Mouse (Mus musculus) NIH3T3 (cell line): Measurements from ENCODE around the gene Mdm1.
A peak's percentile ranks its signal among the peaks of the same experiment; 100 is the strongest.
"Not testable (repeated sequence)": the region's sequence is repeated elsewhere in the genome, so short reads cannot be mapped to it uniquely, and the experiment has no call there.

ENCODE experiments used
- DNase-seq: peaks from one replicate; pipeline ENCODE4 v3.0.0-alpha.2; 2012; ENCODE audit warnings: low read depth

The Mdm1 gene

DNA sequence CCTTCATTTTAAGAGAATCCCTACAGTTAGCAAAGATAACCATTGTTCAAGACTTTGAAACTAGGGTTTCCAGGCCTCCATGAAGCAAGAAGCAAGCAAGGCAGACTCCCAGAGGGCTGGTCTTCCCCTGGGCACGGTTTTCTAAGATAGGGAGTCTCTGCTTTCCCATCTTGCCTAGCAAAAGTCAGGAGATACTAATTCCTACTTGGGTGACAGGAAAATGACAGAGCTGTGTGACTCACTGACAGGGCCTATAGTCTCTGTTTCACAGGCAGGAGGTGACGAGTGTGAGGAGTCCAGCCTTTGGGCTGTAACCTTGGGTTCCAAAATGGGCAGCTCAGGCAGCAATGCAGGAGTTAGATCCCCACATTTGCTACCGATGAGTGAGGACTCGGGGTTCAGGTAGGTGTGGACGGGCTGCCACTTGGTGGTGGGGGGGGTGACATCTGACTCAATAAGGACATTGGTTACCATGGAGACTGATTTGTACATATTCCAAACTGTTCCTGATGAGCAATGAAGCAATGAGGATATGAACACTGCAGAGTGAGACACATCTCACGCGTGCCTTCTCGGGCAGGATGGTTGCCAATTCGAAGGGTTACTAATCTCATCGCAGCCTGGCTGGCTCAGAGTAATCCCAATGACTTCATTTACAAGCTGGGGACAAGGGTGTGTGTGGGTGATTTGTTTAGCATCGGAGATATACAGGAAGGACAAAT is 19.0 kb upstream of the Mdm1 start:
- peak; percentile 28 for DNase-seq

DNA sequence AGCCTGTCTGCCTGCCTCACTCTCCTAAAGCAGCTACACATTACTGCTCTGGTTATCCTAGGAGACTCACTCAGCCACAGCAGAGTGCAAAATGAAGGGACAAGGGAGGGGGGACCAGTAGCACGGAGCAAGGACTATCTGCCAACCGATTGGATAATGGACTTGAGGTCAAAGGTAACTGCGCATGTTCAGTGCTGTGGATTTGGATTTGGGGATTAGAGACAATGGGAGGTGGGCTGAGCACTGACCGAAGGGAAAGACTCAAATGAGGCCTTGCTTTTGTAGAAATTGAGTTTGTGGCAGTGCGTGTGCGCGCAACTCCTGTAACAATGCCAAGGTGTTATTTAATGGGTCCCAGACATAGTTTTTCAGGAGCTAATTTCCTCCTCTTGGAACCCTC is 16.4 kb upstream of the Mdm1 start:
- no peak for DNase-seq

DNA sequence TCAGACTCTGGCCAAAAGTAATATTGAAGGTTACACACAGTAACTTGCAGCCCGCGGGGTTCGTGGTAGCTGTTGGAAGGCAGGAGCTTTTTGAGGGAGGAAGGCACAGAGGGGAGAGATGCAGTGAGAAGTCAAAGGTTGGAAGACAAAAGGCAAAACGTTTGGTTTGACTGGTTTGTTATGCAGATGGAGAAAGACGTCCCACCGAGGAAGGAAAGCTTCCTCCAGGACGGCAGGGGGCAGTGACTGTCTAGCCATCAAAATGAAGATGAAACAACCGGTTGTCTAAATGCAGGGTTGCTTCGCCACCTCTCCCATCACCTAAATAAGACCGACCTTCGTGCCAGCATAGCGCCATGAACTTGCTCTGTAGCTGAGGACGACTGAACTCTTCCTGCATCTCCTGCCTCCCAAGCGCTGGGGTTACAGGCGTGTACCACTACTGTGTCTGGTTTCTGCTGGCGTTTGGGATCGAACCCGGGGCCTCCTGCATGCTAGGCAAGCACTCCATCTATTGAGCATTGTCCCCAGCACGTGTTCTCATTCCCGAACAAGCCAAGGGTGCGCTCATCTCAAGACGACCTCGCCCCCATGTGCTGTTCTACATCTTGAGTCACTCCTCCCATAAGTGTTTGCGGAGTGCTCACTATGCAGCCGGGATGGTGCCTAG is 15.7 kb upstream of the Mdm1 start:
- DNase-seq: no peak

DNA sequence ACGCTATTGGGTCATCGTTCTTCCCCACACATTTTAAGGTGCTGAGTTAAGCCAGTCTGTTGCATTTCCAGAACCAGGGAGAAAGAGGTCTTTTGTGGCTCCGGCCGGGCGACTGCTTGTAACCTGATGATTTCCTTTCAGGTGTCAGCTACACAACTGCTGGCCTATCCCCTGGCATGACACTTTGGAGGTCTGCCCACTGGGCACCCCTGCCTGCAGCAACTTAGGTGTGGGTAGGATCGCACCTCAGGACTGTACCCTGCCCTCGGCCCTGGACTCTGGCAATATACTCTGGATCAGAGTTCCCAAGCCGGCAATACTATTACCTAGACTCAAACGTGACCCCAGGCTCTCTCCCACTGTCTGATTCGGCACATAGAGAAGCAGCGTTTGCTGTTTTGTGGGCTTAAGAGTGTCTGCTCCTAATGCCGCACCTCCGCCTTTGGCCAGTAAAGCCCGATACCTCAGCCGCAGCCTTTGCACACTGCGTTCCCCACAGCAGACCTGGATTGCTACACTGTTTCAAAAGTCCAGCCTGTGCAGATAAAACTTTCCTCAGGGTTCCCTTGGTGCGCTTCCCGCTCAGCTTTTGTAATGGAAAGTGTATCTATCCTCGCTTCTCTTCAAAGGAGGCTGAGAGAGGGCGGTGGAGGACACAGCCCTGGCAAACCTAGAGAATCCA is 12.5 kb upstream of the Mdm1 start:
- DNase-seq: no peak

DNA sequence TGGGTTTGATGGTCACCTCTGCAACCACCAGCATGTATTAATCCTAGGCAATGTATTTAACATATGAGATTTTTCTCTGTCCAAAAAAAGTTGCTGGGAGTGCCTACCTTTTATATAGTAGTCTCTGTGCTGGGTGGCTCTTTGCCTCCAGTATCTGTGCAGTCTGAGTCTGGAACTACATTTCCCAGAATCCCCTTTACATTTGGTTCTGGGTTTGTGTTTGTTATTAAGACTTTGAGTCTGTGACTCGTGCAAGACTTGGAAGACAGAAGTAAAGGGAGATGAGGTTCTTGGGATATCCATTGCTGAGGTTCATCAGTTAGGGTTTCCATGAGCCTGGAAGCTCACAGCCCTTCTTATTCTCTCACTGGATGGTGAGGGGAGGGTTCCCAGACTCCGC is 11.6 kb upstream of the Mdm1 start:
- peak; percentile 32 for DNase-seq

DNA sequence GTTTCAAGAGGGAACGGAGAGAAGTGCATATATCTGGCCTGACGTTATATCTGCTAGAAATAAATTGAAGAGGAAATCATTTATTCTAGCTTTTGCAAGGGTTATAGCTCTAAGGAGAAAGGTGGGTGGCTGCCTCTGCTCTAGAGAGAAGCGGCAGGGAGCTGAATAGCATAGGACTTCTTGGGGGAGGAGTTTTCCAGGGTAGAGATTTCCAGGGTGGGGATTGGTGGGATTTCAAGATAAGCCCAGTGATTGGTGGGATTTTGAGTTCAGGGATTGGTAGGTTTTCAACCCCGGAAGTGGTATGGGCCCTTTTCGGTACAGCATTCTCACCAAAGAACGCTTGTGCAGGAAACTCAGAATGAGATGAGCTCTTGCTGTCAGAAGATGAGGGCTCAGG is 8.6 kb upstream of the Mdm1 start:
- DNase-seq: no peak

DNA sequence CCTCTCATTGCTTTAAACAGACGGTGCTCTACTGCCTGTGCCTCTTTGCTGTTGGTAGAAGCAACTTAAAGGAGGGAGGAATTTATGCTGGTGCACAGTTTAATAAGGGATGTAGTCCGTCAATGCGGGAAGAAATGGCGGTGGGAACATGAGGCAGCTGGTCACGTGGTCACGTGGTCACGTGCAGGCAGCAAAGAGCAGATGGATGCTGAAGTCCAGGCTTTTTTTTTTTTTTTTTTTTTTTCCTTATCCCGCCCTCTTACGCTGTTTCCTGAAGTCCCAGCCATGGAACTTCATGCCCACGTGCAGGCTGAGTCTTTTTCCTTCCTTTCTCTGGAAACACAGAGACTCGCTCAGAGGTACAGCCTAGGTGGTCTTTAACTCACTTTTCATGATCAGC is 3.1 kb upstream of the Mdm1 start:
- DNase-seq: no peak

DNA sequence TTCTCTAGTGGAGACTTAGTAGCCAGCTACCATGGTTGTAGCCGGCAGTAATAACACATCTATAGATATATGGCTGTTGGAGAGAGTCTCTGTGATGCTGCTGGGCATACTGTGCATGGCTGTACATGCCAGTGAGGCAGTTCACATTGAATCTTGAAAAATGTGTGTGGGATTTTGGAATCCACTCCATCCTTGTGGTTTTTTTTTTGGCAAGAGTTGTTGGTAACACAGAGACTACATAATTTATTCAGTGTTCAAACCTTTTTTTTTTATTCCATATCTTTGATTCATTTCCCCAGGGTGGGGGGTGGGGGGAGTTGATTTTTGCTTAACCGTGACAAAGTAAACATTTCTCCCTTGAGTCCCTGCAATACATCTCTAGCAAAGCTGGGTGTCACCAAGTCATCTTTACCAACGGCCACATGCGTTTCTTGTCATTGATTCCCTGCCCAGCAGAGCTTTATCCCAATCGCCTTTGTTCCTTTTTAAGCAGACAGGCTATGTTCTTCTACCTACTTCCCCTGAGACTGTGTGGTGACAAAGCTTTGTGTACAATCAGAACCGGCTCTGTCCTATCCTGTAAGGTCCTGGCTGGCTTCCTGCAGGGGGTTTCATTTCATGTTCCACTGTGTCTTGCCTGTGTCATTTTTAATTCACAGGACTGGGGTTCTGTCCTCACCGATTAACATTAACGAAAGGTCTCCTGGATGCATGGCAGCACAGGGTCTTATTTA is 1.6 kb upstream of the Mdm1 start:
- DNase-seq: peak; percentile 64

- no peak for DNase-seq
Measured at GRCm38 (mm10) chr10:118141884-118142801, 532 bp downstream of the Mdm1 start.

GRCm38 (mm10) chr10:118149381-118149780 is 7.8 kb downstream of the Mdm1 start:
- no peak for DNase-seq

DNA sequence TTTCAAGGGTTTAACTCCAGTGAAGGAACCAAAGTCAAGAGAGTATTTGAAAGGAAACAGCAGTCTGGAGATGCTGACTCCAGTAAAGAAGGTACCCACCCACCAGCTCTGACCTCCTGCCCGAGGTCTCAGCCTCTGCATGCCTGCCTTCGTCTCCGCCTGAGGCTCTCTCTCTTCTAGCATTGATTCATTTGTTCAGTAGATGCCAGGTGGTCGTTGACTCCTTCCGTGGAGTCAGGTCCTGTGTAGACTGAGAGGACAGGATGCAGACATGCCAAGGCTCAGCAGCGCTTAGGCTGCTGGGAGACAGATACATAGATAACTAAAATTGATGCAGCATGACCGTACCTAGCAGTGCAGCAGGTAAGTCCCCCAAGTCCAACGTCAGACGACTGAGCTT is 9.3 kb downstream of the Mdm1 start:
- no peak for DNase-seq

DNA sequence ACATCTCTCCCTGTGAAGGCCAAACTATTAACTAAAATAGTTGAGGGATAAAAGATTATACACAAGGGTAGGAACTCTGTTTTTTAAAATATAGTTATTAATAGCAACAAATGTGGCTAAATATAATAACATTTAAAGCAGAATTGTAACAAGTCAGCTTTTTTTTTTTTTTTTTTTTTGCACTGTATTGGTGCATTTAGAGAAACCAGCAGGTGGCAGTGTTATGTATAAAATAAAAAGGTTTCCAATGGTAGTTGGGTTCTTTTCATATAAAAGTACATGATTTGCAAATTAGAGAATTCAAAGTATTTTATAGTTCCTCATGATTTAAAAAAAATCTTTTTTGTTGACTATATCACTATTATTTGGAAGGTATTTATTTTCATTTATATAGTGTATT is 14.3 kb downstream of the Mdm1 start:
- DNase-seq: peak; percentile 71

- DNase-seq: peak; percentile 81
Measured at GRCm38 (mm10) chr10:118161131-118161530, 19.5 kb downstream of the Mdm1 start.

GRCm38 (mm10) chr10:118169212-118169611 is 27.6 kb downstream of the Mdm1 start:
- no peak for DNase-seq

DNA sequence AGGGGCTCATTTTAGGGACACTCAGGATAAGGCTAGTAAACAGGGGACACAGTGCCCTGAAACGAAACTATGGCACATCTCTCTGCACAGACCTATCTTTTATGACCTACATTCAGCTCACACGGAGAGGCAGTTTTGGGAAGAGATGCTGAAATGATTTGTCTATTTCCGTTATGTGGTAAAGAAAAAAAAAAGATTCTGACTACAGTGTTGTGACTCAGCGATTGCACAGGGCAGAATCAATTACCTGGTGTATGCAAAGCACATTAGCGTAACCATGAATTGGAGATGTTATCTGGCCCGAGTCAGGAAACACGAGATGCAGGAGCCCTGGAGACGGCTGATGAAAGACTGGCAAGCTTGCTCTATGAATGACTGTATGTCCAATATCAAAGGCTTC is 30.8 kb downstream of the Mdm1 start:
- DNase-seq: peak; percentile 80

DNA sequence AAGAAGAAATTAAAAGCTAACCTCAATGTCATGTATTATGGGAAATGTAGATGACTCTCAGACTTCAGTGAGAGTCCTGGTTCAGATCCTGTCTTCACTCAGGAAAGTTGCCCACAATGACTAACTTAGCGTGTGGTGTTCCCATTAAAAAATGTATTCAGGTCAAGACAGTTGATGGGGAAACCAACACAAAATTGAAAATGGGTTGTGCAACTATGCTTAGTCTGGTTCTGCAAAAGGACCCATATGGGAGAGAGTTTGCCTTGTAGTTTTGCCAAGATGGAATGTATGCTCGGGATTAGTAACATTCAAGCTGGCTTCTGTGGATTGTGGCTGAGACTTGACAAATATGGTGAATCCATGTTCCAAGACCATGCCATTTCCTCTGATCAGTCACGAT is 31.3 kb downstream of the Mdm1 start:
- peak; percentile 67 for DNase-seq

- not testable (repeated sequence) for DNase-seq
Measured at GRCm38 (mm10) chr10:118175542-118175941, 33.9 kb downstream of the Mdm1 start.

DNA sequence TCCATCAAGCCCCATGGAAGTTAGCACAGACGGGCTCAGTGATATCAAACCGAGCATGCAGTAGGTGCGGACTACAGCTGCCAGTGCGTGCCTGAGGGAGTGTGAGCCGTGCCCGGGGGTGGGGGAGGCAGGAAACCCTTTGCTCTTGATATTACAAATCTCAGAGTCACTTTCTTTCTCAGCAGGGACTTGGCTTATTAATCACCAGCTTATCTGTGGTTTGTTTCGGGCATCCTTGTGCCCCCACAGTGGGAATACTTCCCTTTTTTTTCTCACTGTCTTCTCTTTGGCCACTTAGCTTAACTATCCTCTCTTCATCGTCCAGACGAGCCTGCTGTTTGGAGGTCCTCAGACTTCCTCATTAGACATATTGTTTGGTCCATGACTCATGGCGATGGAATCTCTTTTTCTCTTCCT is 37.1 kb downstream of the Mdm1 start:
- DNase-seq: no peak

DNA sequence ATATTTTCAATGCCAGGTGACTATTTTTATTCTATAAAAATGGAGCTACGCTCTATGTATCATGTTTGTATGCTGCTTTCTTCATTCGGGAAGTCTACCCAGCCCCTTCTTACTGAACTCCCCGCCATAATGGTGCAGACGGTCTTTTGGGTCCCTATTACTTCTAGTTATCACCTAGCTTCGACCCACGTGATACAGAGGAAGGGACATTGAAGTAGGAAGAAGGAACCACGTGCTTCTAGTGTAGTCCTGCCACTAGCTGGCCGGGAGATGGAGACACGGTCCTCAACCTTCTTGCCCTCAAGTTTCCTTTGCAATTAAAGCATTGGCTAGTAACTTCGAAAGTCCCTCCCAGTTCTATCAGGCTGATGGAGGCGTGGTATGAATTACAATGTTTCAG is 37.7 kb downstream of the Mdm1 start:
- DNase-seq: no peak

DNA sequence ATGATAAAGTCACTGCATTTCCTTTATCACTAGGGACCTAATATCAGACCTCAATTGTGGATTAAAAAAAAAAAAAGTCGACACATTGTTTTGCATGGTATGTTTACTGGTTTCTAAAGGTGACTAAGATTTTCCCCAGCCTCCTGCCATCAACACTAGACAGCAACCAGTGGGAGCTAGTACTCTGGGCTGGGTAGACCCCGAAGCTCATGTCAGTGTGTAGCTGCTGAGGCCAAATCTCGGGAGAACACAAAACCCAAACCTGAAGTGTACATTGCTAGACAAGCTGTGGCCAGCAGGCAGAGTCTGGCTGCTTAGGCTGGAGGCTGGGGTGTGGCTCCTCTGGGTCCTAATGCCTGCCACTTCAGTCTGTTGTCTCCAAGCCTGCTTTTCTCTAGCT is 53.5 kb downstream of the Mdm1 start:
- DNase-seq: peak; percentile 50

DNA sequence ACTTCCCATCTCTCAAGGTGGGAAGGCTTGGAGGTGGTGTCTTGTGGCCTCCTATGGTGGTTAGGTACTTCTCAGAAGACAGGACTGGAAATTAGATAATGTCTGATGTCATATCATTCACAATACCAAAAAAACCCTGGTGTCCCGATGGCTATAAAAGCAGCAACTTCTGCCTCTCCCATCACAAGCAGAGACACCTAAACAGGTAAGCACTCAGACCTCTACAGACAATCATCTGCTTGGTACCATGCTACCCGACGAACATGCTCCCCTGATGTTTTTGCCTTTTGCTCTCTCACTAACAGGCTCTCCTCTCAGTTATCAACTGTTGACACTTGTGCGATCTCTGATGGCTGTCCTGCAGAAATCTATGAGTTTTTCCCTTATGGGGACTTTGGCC is 63.0 kb downstream of the Mdm1 start, which contains the start of gene Il22:
TSS of gene Il22 (plus strand) at position 301 of the 400 bp plus-strand sequence.
- DNase-seq: no peak
